Mouse (Mus musculus) liver, embryonic 14.5 days (tissue): ENCODE results near the gene Ncf2.

Experiments used
- CTCF ChIP-seq: IDR thresholded peaks from 2 replicates; pipeline ENCODE4 v1.5.1; 2016; ENCODE audit warnings: antibody characterized with exemption, low read depth, control low read depth
- EP300 ChIP-seq: IDR thresholded peaks from 2 replicates; pipeline ENCODE4 v1.6.1; 2016; ENCODE audit warnings: antibody characterized with exemption, low read depth

DNA sequence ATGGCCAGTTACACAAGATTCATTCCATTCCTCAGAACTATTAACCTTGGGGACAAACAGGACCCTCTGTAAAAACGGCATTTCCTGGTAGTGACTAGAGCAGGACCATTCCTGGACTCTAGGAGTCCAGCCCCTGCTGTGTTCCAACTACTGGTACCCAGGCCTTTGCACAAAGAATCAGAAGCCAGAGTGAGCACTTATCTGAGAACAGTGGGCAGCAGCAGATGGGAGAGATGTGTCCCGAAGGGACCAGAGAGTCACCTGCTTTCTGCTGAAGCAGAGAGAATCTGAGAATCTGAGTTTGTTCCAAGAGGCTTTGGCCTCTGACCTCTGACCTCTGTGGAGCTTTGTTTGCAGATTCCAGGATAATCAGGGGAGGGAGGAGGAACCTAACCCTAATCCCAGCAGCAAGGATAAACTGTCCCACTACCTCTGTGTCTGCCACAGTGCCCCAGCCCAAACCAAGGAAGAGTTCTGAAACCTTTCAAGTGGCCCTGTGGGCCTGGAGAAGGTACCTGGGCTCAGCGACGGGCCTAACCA lies 11.8 kb upstream of the Ncf2 start:
- TF ChIP-seq CTCF (no peak), EP300 (no peak)
